Mouse (Mus musculus): ENCODE measurements around the gene Dkkl1. TPM values are rescaled to one million over a fixed set of nuclear protein-coding genes. Genes with fewer than 3 reads are reported as not detected.

The Dkkl1 gene
- total and polyA plus RNA-seq, 2 experiments, result 0.21 TPM; not detected in 1

DNA sequence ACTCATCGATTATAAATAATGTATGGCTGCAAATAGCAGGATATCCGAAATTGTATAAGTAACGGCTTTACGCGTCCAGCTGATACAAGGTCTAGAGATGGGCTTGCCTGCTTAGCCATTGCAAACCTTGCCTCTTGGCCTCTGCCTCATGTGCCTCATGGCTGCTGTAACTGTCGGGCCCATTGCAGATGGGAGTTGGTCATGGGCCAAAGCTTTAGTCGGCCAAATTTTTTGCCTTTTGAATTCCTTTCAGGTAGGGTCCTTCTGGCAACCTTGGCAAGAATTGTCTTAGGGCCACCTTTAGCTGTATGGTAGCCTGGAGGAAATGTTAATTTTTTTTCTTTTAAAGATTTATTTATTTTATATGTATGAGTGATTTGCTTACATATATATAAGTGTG, 12.9 kb upstream of the Dkkl1 start:
- H3K79me2 ChIP-seq (ENCODE audit: control insufficient read depth, insufficient read depth, low read length), result no peaks in the 10 kb centered on the region
- TF ChIP-seq CTCF (IDR thresholded peaks at IDR 0.05; ENCODE audit: low read depth, low read length), result no peak
- no peak for TF ChIP-seq POLR2A (IDR thresholded peaks at IDR 0.05; ENCODE audit: extremely low read depth, insufficient read depth, low read length)
- H3K4me3 ChIP-seq (ENCODE audit: insufficient read depth, low read depth, low read length), result no peak overlapping the region
- no peak for DNase-seq (ENCODE audit: extremely low read depth, low read depth, low spot score)
- H3K27ac ChIP-seq (replicated peaks; ENCODE audit: insufficient read depth, low read depth, low read length), result no peak overlapping the region
- 93% methylated on average over 7 of the region's 7 CpGs for WGBS
- H3K36me3 ChIP-seq (ENCODE audit: control insufficient read depth, insufficient read depth, low read length), result no peaks in the 10 kb centered on the region
- no peaks in the 10 kb centered on the region for H3K4me1 ChIP-seq (ENCODE audit: control insufficient read depth, insufficient read depth, low read length)
- no peaks in the 10 kb centered on the region for H3K27me3 ChIP-seq (ENCODE audit: control insufficient read depth, insufficient read depth, low read length)
- no peak overlapping the region for H3K9ac ChIP-seq (ENCODE audit: low read depth, low read length)

DNA sequence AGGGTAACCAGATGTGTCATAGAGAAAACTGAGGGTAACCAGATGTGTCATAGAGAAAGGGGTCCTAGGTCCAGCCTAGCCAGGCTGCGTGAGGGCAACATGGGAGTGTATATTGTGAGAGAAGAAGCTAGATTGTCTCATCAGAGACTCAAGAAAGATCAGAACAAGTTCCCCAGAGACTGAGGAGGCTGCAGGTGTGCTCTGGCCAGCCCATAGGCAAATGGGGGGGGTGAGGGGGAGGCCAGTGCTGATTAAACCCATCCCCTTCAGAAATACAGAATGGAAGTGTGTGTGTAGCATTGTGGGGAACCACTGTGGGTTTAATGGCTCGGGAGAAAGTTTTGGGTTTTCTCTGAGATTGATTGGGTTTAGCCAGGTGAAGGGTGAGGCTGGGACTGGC, 9.7 kb upstream of the Dkkl1 start:
- no peaks in the 10 kb centered on the region for H3K4me1 ChIP-seq (ENCODE audit: control insufficient read depth, insufficient read depth, low read length)
- H3K27ac ChIP-seq (replicated peaks; ENCODE audit: insufficient read depth, low read depth, low read length), result no peak overlapping the region
- DNase-seq (ENCODE audit: extremely low read depth, low read depth, low spot score), result no peak
- WGBS, result 83% methylated on average over 2 of the region's 2 CpGs
- H3K4me3 ChIP-seq (ENCODE audit: insufficient read depth, low read depth, low read length), result no peak overlapping the region
- no peaks in the 10 kb centered on the region for H3K36me3 ChIP-seq (ENCODE audit: control insufficient read depth, insufficient read depth, low read length)
- H3K79me2 ChIP-seq (ENCODE audit: control insufficient read depth, insufficient read depth, low read length), result no peaks in the 10 kb centered on the region
- no peak overlapping the region for H3K9ac ChIP-seq (ENCODE audit: low read depth, low read length)
- TF ChIP-seq POLR2A (IDR thresholded peaks at IDR 0.05; ENCODE audit: extremely low read depth, insufficient read depth, low read length) (no peak), CTCF (IDR thresholded peaks at IDR 0.05; ENCODE audit: low read depth, low read length) (no peak)
- H3K27me3 ChIP-seq (ENCODE audit: control insufficient read depth, insufficient read depth, low read length), result no peaks in the 10 kb centered on the region

DNA sequence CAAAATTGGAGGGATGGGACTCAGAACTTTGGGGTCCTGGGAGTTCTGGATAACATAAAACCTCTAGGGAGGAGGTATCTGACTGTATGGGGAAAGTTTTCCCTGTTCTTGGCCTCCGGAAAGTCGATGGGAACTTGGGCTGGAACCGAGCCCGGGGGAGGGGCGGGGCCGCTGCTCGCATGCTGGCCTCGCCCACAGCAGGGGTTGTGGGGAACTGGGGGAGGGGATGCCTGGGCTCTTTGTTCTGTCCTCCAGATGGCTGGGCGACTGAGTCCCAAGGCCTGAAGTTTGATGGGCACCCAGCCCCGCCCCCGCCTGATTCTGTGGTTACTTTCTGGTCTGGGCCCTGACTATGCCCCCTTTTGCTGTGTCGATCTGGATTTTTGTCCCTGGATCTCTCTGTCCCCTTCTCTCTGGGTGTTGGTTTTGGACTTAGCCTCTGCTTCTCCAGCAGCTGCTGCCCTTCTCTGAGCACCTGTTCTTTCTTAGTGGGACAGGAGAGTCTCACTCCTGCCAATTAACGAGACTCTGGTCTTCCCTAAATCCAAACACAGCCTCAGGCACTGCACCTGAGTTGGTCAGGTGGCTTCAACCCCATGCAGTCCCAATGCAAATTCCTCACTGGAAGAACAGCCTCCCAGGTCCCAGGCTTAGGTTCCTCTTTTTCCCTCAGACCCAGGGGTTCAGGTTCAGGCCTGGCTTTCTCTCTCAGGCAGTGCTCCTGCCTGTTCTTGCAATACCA, 4.7 kb upstream of the Dkkl1 start:
- Histone ChIP-seq H3K9ac (ENCODE audit: low read depth, low read length) (no peak overlapping the region), H3K4me1 (ENCODE audit: control insufficient read depth, insufficient read depth, low read length) (peaks cover 3% of the 10 kb centered on the region), H3K4me3 (ENCODE audit: insufficient read depth, low read depth, low read length) (peak overlapping the region; percentile 73), H3K79me2 (ENCODE audit: control insufficient read depth, insufficient read depth, low read length) (no peaks in the 10 kb centered on the region), H3K27ac (replicated peaks; ENCODE audit: insufficient read depth, low read depth, low read length) (no peak overlapping the region), H3K36me3 (ENCODE audit: control insufficient read depth, insufficient read depth, low read length) (no peaks in the 10 kb centered on the region), H3K27me3 (ENCODE audit: control insufficient read depth, insufficient read depth, low read length) (peaks cover 3% of the 10 kb centered on the region; the same call in 1 of the 2 replicates)
- WGBS, result 14% methylated on average over 13 of the region's 13 CpGs
- no peak for TF ChIP-seq CTCF (IDR thresholded peaks at IDR 0.05; ENCODE audit: low read depth, low read length)
- TF ChIP-seq POLR2A (IDR thresholded peaks at IDR 0.05; ENCODE audit: extremely low read depth, insufficient read depth, low read length), result no peak
- no peak for DNase-seq (ENCODE audit: extremely low read depth, low read depth, low spot score)

DNA sequence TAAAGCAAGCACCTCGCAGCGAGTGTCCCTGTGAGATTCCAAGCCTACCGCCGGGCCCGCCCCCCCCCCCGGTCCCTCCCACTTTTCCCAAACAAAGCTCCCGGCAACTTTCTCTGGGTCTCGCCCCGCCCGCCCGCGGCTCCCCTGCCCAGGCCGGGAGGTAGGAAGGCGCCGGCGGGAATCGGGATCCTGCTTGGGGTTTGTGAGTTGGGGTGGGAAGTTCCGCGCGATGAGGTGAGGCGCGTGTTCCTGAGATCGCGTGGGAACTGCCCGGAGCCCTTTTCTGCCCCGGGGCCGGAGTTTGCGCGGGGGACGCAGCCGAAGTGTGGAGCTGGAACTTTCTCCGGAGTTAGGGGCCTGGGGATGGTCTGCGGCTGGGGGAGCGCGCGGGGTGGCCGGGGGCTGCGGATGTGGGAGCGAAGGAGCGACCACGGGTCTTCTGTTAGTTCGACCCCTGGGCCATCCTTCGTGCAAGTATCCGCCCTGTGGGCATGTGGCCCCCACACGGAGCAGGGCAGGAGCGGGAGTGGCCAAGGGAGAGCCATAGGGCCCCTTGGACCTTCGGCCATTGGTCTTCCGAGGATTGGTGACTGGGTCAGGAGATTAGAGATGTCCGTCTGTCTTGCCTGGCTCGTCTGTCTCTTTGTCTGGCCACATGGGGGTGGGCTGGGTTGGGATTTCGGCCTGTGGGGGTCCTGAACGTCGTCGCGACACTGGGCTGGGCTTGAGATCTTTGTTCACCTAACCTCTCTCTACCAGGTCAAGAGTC, 3.9 kb upstream of the Dkkl1 start, which contains the start of gene Tead2:
Tead2 (plus strand) TSS at position 81 of the 769 bp plus-strand sequence.
- peaks cover 3% of the 10 kb centered on the region; the same call in 1 of the 2 replicates for H3K27me3 ChIP-seq (ENCODE audit: control insufficient read depth, insufficient read depth, low read length)
- H3K36me3 ChIP-seq (ENCODE audit: control insufficient read depth, insufficient read depth, low read length), result no peaks in the 10 kb centered on the region
- peaks cover 3% of the 10 kb centered on the region for H3K4me1 ChIP-seq (ENCODE audit: control insufficient read depth, insufficient read depth, low read length)
- peak within 1 kb of the TSS; percentile 71 for H3K9ac ChIP-seq (ENCODE audit: low read depth, low read length)
- no peak for TF ChIP-seq POLR2A (IDR thresholded peaks at IDR 0.05; ENCODE audit: extremely low read depth, insufficient read depth, low read length)
- no peak for TF ChIP-seq CTCF (IDR thresholded peaks at IDR 0.05; ENCODE audit: low read depth, low read length)
- H3K27ac ChIP-seq (replicated peaks; ENCODE audit: insufficient read depth, low read depth, low read length), result no peak within 1 kb of the TSS
- DNase-seq (ENCODE audit: extremely low read depth, low read depth, low spot score), result no peak
- H3K4me3 ChIP-seq (ENCODE audit: insufficient read depth, low read depth, low read length), result peak within 1 kb of the TSS; percentile 73
- WGBS, result 2% methylated on average over 55 of the region's 55 CpGs
- H3K79me2 ChIP-seq (ENCODE audit: control insufficient read depth, insufficient read depth, low read length), result no peaks in the 10 kb centered on the region

DNA sequence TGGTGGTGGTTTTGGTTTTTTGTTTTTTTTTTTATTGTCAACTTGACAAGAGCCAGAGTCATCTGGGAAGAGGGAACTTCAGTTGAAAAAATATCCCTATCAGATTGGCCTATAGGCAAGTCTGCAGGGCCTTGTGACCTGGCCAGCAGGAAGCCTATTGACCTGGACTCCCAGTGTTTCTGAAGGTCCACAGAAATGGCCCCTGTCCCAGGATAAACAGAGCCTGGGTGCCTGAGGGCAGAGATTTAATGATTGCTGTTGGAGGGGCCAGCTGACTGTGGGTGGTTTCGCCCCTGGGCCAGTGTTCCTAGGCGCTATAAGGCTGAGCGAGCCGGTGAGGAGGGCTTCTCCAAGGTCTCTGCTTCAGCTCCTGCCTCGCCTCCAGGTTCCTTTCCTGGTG, 1.8 kb upstream of the Dkkl1 start:
- Histone ChIP-seq H3K4me1 (ENCODE audit: control insufficient read depth, insufficient read depth, low read length) (peaks cover 3% of the 10 kb centered on the region), H3K36me3 (ENCODE audit: control insufficient read depth, insufficient read depth, low read length) (no peaks in the 10 kb centered on the region), H3K79me2 (ENCODE audit: control insufficient read depth, insufficient read depth, low read length) (no peaks in the 10 kb centered on the region), H3K4me3 (ENCODE audit: insufficient read depth, low read depth, low read length) (no peak overlapping the region), H3K27me3 (ENCODE audit: control insufficient read depth, insufficient read depth, low read length) (peaks cover 3% of the 10 kb centered on the region; the same call in 1 of the 2 replicates), H3K9ac (ENCODE audit: low read depth, low read length) (no peak overlapping the region), H3K27ac (replicated peaks; ENCODE audit: insufficient read depth, low read depth, low read length) (no peak overlapping the region)
- 37% methylated on average over 5 of the region's 5 CpGs for WGBS
- no peak for TF ChIP-seq CTCF (IDR thresholded peaks at IDR 0.05; ENCODE audit: low read depth, low read length)
- TF ChIP-seq POLR2A (IDR thresholded peaks at IDR 0.05; ENCODE audit: extremely low read depth, insufficient read depth, low read length), result no peak
- peak; percentile 10 for DNase-seq (ENCODE audit: extremely low read depth, low read depth, low spot score)

Data from liver, adult 2 months (tissue).